Mouse (Mus musculus): Measurements from ENCODE around the gene Slc16a12. TPM values are rescaled to one million over a fixed set of nuclear protein-coding genes. Genes with fewer than 3 reads are reported as not detected.
"Not testable (repeated sequence)": the region's sequence is repeated elsewhere in the genome, so short reads cannot be mapped to it uniquely, and the experiment has no call there.

Gene Slc16a12
- polyA plus RNA-seq, 2 experiments = 0.73 to 1.3 TPM

DNA sequence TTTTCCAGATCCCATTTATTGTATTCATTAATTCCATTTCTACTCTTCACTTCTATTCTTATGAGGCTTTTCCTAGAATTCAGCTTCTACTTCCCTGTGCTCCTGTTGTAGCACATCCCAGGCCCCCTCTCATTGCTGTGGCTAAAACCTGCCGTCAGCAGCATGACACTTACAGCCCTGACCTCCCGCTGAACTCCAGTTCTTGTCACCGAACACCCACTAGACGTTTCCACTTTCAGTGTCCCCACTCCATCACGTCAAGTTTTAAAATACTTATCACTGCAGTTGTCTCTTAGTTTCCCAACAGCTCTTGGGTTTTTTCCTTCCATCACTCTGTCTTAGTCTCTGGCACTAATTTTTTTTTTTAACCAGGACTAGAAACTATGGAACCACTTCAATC is 6.2 kb upstream of the Slc16a12 start:
- Histone ChIP-seq H3K4me3 (replicated peaks; ENCODE audit: low read length) (no peak overlapping the region), H3K9ac (ENCODE audit: low read depth, low read length, severe bottlenecking) (no peak overlapping the region), H3K27me3 (ENCODE audit: control insufficient read depth, insufficient read depth, low read length) (no peaks in the 10 kb centered on the region), H3K27ac (replicated peaks; ENCODE audit: low read depth, low read length) (no peak overlapping the region), H3K36me3 (ENCODE audit: control insufficient read depth, insufficient read depth, low read length) (no peaks in the 10 kb centered on the region), H3K4me2 (replicated peaks; ENCODE audit: low read depth, low read length, severe bottlenecking) (no peak overlapping the region), H3K9me3 (ENCODE audit: control insufficient read depth, low read length) (no peaks in the 10 kb centered on the region), H3K4me1 (ENCODE audit: control insufficient read depth, insufficient read depth, low read length) (no peaks in the 10 kb centered on the region)
- DNase-seq (ENCODE audit: low spot score) (no peak), ATAC-seq (ENCODE audit: low FRiP score, low read depth) (no peak)
- WGBS = 33% methylated on average over 5 of the region's 5 CpGs
- no peak for TF ChIP-seq POLR2A (IDR thresholded peaks at IDR 0.05; ENCODE audit: borderline replicate concordance, extremely low read depth, insufficient read depth, insufficient read length)

DNA sequence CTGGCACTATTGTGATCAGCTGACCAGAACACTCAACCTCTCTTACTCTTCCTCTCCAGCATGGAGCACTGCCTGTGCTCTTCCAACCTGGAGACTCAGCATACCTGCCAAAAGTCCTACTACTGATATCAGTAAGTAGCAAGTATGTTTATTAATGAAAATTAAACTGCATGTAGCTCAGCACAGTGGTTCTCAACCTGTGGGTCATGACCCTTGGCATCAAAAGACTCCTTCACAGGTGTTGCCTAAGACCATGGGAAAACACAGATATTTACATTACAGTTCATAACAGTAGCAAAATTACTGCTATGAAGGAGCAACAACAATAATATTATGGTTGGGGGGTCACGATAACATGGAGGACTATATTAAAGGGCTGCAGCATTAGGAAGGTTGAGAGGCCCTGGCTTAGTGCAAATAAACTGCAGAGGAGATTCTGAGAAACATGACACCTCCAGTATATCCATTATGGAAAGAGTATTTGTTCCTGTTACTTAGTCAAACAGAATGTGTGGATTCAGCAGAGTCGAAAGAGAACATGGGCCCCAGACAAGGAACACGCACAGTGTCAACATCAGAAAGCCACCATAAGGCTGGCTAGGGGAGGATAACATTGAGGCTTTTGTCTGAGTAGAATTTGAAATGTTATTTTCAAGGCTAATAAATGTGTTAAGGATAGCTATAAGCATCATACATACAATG is 5.5 kb upstream of the Slc16a12 start:
- Histone ChIP-seq H3K36me3 (ENCODE audit: control insufficient read depth, insufficient read depth, low read length) (no peaks in the 10 kb centered on the region), H3K27ac (replicated peaks; ENCODE audit: low read depth, low read length) (no peak overlapping the region), H3K4me3 (replicated peaks; ENCODE audit: low read length) (no peak overlapping the region), H3K9me3 (ENCODE audit: control insufficient read depth, low read length) (no peaks in the 10 kb centered on the region), H3K27me3 (ENCODE audit: control insufficient read depth, insufficient read depth, low read length) (0 out of 2 replicates have a peak, but pooled peaks cover under 1% of the 10 kb centered on the region), H3K4me1 (ENCODE audit: control insufficient read depth, insufficient read depth, low read length) (no peaks in the 10 kb centered on the region), H3K4me2 (replicated peaks; ENCODE audit: low read depth, low read length, severe bottlenecking) (no peak overlapping the region), H3K9ac (ENCODE audit: low read depth, low read length, severe bottlenecking) (no peak overlapping the region)
- WGBS = 80% methylated on average over 3 of the region's 3 CpGs
- DNase-seq (ENCODE audit: low spot score) (no peak), ATAC-seq (ENCODE audit: low FRiP score, low read depth) (no peak)
- TF ChIP-seq POLR2A (IDR thresholded peaks at IDR 0.05; ENCODE audit: borderline replicate concordance, extremely low read depth, insufficient read depth, insufficient read length) = no peak

DNA sequence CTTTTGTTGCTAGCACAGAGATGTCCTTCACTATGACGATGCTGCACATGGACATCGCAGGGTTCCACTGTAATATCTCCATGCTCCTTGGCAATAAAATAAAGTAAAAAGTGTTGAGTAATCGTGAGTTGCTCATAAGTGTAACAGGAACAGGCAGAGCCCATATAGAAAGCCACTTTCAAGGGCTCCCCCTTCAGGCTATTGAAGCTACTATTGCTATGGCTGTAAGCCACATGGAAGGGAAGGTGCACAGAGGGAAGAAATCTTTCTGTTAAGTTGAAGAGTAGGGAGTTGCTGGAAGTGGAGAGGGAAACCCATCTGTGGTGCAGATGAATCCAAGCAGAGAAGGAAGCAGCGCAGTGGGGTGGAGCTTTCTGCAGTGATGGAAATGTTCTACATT is 4.1 kb upstream of the Slc16a12 start:
- no peak for TF ChIP-seq POLR2A (IDR thresholded peaks at IDR 0.05; ENCODE audit: borderline replicate concordance, extremely low read depth, insufficient read depth, insufficient read length)
- ATAC-seq (ENCODE audit: low FRiP score, low read depth) (no peak), DNase-seq (ENCODE audit: low spot score) (peak; percentile 53)
- Histone ChIP-seq H3K36me3 (ENCODE audit: control insufficient read depth, insufficient read depth, low read length) (no peaks in the 10 kb centered on the region), H3K9ac (ENCODE audit: low read depth, low read length, severe bottlenecking) (no peak overlapping the region), H3K27me3 (ENCODE audit: control insufficient read depth, insufficient read depth, low read length) (peaks cover 9% of the 10 kb centered on the region; the same call in 1 of the 2 replicates), H3K27ac (replicated peaks; ENCODE audit: low read depth, low read length) (no peak overlapping the region), H3K9me3 (ENCODE audit: control insufficient read depth, low read length) (no peaks in the 10 kb centered on the region), H3K4me3 (replicated peaks; ENCODE audit: low read length) (no peak overlapping the region), H3K4me2 (replicated peaks; ENCODE audit: low read depth, low read length, severe bottlenecking) (no peak overlapping the region), H3K4me1 (ENCODE audit: control insufficient read depth, insufficient read depth, low read length) (0 out of 2 replicates have a peak, but pooled peaks cover 5% of the 10 kb centered on the region)
- 72% methylated on average over 4 of the region's 4 CpGs for WGBS

DNA sequence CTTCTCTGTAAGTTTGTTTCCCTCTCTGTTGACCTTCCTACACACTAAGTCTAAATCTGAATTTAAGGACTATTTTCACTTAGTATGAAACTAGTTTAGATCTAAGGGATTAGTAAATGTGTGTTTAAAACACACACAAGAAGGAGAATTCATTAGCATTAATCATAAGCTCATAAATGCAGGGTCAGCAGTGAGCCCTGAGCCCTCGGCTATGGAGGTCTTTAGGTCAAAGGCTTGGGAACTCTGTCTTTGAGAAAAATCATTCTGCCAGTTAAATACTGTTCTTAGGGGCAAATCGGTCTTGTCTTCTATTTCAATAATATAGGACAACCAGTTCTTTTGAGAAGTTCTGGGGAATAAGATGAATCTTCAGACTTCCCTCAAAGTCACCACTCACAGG is 1.9 kb upstream of the Slc16a12 start:
- Histone ChIP-seq H3K4me3 (replicated peaks; ENCODE audit: low read length) (no peak overlapping the region), H3K36me3 (ENCODE audit: control insufficient read depth, insufficient read depth, low read length) (no peaks in the 10 kb centered on the region), H3K9me3 (ENCODE audit: control insufficient read depth, low read length) (no peaks in the 10 kb centered on the region), H3K27ac (replicated peaks; ENCODE audit: low read depth, low read length) (no peak overlapping the region), H3K4me2 (replicated peaks; ENCODE audit: low read depth, low read length, severe bottlenecking) (no peak overlapping the region), H3K4me1 (ENCODE audit: control insufficient read depth, insufficient read depth, low read length) (0 out of 2 replicates have a peak, but pooled peaks cover 5% of the 10 kb centered on the region), H3K27me3 (ENCODE audit: control insufficient read depth, insufficient read depth, low read length) (peaks cover 9% of the 10 kb centered on the region; the same call in 1 of the 2 replicates), H3K9ac (ENCODE audit: low read depth, low read length, severe bottlenecking) (no peak overlapping the region)
- TF ChIP-seq POLR2A (IDR thresholded peaks at IDR 0.05; ENCODE audit: borderline replicate concordance, extremely low read depth, insufficient read depth, insufficient read length) = no peak
- ATAC-seq (ENCODE audit: low FRiP score, low read depth) (no peak), DNase-seq (ENCODE audit: low spot score) (no peak)
- 68% methylated on average over 2 of the region's 2 CpGs for WGBS

DNA sequence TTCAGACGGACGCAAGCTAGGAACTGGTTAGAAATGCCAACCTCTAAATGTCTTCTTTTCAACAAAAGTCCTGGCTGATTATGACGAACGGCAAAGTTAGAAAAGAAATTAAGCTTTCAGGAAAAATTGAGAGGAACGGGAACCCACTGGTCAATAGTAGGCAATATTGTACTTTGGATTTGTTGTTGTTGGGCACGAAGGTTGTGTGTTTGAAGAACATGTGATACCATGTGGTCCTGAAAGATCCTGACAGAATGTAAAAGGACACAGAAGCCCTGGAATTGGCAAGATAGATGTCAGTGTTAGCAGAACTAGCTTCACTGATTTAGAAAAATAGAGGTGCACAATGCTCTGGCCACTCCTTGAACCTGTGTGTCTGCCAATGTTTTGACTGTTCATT is 880 bp upstream of the Slc16a12 start:
- H3K27ac ChIP-seq (replicated peaks; ENCODE audit: low read depth, low read length); H3K27me3 ChIP-seq (ENCODE audit: control insufficient read depth, insufficient read depth, low read length); ATAC-seq (ENCODE audit: low FRiP score, low read depth); H3K4me1 ChIP-seq (ENCODE audit: control insufficient read depth, insufficient read depth, low read length); H3K9me3 ChIP-seq (ENCODE audit: control insufficient read depth, low read length); H3K4me3 ChIP-seq (replicated peaks; ENCODE audit: low read length); H3K4me2 ChIP-seq (replicated peaks; ENCODE audit: low read depth, low read length, severe bottlenecking); H3K9ac ChIP-seq (ENCODE audit: low read depth, low read length, severe bottlenecking); H3K36me3 ChIP-seq (ENCODE audit: control insufficient read depth, insufficient read depth, low read length); DNase-seq (ENCODE audit: low spot score): not testable (repeated sequence)
- WGBS = 92% methylated on average over 6 of the region's 6 CpGs

Data from limb, embryonic 14.5 days (tissue).